Mouse (Mus musculus): ENCODE data around the gene St6galnac3. TPM values are rescaled to one million over a fixed set of nuclear protein-coding genes. Genes with fewer than 3 reads are reported as not detected.

Gene St6galnac3
- polyA plus RNA-seq, 1 experiment: 2.5 TPM

DNA sequence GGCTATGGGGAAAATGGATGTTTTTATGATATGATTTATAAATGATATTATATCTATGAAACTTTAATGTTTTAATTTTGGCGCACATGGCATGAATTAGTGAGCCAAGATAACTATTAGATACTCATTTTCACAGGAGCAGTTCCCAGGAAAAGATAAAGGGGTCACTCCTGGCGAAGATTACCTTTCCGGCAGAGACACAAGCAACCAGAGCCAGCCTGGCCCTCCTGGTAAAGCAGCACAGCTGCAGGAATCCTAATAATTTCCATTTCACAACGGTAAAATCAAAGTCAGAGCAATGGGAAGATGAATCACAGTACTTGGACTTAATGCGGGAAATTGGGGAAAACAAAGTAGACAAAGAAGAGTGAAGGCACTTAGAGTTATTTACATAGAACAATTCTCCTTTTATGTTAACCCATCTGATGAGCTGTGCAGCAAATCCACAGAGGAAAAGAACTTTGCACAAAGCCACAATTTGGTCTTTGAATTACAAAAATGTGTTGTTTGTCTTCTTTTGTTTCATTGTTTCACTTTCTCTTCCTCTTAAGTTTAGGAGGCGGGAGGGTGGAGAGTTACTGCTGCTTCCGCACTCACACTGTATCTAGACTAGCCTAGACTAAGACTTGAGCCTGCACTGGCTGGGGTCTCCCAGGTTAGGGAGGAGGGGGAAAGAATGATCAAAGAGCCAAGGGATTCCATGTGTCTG is 464.6 kb downstream of the St6galnac3 start:
- TF ChIP-seq CTCF (IDR thresholded peaks at IDR 0.05; ENCODE audit: borderline replicate concordance, insufficient read depth, low read length): no peak
- TF ChIP-seq POLR2A (IDR thresholded peaks at IDR 0.05; ENCODE audit: low read depth, low read length): no peak
- no peak overlapping the region for H3K27ac ChIP-seq (ENCODE audit: insufficient read depth, low read length)
- H3K4me1 ChIP-seq (ENCODE audit: control insufficient read depth, insufficient read depth, low read length): no peaks in the 10 kb centered on the region; the same call in 1 of the 2 replicates
- no peak overlapping the region for H3K4me3 ChIP-seq (ENCODE audit: insufficient read depth, low read length)

DNA sequence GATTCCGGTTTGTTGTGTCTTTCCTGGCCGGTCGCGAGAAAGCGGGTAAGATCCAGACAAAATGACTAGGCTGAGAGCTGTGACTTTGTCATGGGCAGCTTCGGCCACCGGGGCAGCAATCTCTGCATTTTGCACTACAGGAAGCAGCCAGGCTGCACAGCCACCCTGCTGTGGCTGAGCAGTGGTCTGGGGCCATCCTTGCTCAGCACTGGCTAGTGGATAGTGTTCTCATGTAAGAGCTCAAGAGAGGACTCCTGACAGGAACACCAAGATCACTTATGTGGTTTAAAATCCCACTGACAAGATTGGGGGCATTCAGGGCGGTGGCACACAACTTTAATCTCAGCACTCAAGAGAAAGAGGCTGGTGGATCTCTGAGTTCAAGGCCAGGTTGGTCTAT is 469.1 kb downstream of the St6galnac3 start:
- Histone ChIP-seq H3K27ac (ENCODE audit: insufficient read depth, low read length) (no peak overlapping the region), H3K4me1 (ENCODE audit: control insufficient read depth, insufficient read depth, low read length) (no peaks in the 10 kb centered on the region), H3K4me3 (ENCODE audit: insufficient read depth, low read length) (no peak overlapping the region)
- TF ChIP-seq CTCF (IDR thresholded peaks at IDR 0.05; ENCODE audit: borderline replicate concordance, insufficient read depth, low read length) (no peak), POLR2A (IDR thresholded peaks at IDR 0.05; ENCODE audit: low read depth, low read length) (no peak)

DNA sequence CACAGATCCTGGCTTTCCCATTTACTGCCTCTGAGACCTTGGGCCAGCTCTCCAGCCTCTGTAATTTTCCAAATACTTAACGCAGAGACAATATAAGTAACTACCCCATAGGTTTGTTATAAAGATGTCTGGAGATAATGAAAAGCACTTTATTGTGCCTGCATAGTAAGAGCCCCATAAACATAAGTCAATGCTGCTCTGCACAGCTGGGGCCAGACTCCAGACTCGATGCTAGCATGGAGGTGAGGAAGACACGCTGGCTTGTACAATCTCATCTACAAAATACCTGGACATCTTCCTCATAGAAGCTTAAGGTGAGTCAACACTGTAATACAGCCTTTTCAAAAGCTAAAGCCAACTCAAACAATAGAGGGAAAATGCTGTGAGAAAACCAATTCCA is 473.3 kb downstream of the St6galnac3 start:
- H3K4me3 ChIP-seq (ENCODE audit: insufficient read depth, low read length): no peak overlapping the region
- H3K4me1 ChIP-seq (ENCODE audit: control insufficient read depth, insufficient read depth, low read length): no peaks in the 10 kb centered on the region
- H3K27ac ChIP-seq (ENCODE audit: insufficient read depth, low read length): no peak overlapping the region
- TF ChIP-seq CTCF (IDR thresholded peaks at IDR 0.05; ENCODE audit: borderline replicate concordance, insufficient read depth, low read length) (no peak), POLR2A (IDR thresholded peaks at IDR 0.05; ENCODE audit: low read depth, low read length) (no peak)

DNA sequence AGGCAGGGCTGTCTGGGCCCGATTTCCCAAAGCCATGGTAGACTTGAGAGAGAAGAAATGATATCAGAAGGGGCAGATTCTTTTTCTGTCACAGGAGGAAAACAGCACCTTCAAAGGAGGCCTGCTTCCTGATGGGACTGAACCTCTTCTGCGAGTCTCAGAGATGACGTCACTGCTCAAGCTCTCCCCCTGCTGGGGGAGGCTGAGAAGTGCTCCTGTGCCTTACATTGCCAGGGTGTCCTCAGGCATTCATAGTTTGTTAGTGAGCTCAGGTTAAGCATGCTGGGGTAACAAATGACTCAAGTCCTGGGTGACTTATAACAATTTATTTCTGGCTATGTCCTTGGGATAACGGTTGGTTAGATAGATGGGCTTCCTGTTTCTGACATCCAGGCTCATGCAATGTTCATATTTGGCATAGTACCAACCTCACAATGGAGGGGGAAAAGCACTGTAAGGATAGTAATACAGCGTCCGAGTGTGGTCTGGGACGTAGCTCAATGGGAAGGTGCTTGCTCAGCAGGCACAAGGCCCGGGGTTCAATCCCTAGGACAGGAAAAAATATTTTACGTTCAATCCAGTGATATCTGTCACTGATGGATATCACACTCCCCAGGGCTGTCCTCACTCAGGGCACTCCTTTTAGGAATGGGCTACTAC is 474.2 kb downstream of the St6galnac3 start:
- H3K27ac ChIP-seq (ENCODE audit: insufficient read depth, low read length): no peak overlapping the region
- no peak overlapping the region for H3K4me3 ChIP-seq (ENCODE audit: insufficient read depth, low read length)
- H3K4me1 ChIP-seq (ENCODE audit: control insufficient read depth, insufficient read depth, low read length): no peaks in the 10 kb centered on the region
- peak; percentile 83 for TF ChIP-seq CTCF (IDR thresholded peaks at IDR 0.05; ENCODE audit: borderline replicate concordance, insufficient read depth, low read length)
- no peak for TF ChIP-seq POLR2A (IDR thresholded peaks at IDR 0.05; ENCODE audit: low read depth, low read length)

DNA sequence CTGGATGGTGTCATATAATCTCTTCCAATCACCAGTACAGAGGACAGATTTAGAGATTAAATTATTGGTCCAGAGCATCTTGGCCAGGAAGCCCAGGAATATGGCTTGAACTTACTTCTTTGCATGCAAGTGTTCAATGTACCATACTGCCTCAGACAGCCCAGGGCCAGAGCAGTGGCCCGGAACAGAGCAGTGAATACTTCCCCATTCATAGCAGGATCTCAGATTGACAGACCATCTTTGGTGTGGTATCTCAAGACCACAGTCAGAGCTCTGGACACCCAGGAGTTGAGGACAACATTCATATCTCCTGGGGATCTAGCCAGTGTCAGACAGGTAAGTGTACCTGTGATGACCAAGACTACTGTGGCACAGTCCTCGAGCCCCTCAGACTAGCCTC is 476.1 kb downstream of the St6galnac3 start:
- no peak overlapping the region for H3K27ac ChIP-seq (ENCODE audit: insufficient read depth, low read length)
- H3K4me1 ChIP-seq (ENCODE audit: control insufficient read depth, insufficient read depth, low read length): no peaks in the 10 kb centered on the region
- no peak overlapping the region for H3K4me3 ChIP-seq (ENCODE audit: insufficient read depth, low read length)
- no peak for TF ChIP-seq POLR2A (IDR thresholded peaks at IDR 0.05; ENCODE audit: low read depth, low read length)
- no peak for TF ChIP-seq CTCF (IDR thresholded peaks at IDR 0.05; ENCODE audit: borderline replicate concordance, insufficient read depth, low read length)

DNA sequence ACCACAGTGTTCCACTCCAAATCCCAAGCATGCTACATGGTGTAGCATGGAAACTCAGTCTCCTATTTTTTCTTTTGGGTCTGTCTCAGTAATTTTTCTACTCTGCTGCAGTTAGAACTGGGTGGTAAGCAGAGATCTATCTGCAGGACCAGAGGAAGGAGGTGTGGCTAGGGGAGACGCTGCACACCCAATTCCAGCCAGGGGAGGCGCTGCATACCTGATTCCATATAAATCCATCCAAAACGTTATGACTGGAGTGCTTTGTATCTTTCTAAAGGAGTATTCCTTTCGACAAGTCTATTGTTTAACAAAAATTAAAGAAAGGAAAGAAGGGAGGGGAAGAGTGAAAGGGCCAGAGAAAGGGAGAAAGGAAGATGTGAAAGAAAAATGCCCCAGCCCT is 476.9 kb downstream of the St6galnac3 start:
- Histone ChIP-seq H3K27ac (ENCODE audit: insufficient read depth, low read length) (no peak overlapping the region), H3K4me3 (ENCODE audit: insufficient read depth, low read length) (no peak overlapping the region), H3K4me1 (ENCODE audit: control insufficient read depth, insufficient read depth, low read length) (no peaks in the 10 kb centered on the region)
- peak; percentile 4; the same call in 1 of the 2 replicates for TF ChIP-seq CTCF (IDR thresholded peaks at IDR 0.05; ENCODE audit: borderline replicate concordance, insufficient read depth, low read length)
- TF ChIP-seq POLR2A (IDR thresholded peaks at IDR 0.05; ENCODE audit: low read depth, low read length): no peak

DNA sequence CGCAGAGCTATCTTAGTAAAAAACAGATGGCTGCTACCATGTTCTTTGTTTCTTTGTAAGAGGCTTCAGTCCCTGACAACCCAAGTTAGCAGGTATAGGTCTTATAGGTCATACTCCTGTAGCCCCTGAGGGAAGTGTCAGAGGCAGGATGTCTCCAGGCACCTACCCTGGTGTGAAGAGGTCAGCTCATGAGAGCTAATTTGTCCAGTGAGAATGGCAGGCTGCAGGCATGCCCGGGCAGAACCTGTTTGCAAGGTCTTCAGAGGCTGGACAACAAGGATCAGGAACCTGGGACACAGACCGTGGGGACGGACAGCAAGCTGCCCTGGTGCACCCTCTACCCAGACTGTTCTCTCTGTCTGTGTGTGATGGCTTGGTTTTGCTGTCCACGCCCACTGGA is 482.4 kb downstream of the St6galnac3 start:
- Histone ChIP-seq H3K27ac (ENCODE audit: insufficient read depth, low read length) (no peak overlapping the region), H3K4me3 (ENCODE audit: insufficient read depth, low read length) (no peak overlapping the region), H3K4me1 (ENCODE audit: control insufficient read depth, insufficient read depth, low read length) (no peaks in the 10 kb centered on the region; the same call in 1 of the 2 replicates)
- no peak for TF ChIP-seq POLR2A (IDR thresholded peaks at IDR 0.05; ENCODE audit: low read depth, low read length)
- TF ChIP-seq CTCF (IDR thresholded peaks at IDR 0.05; ENCODE audit: borderline replicate concordance, insufficient read depth, low read length): no peak

DNA sequence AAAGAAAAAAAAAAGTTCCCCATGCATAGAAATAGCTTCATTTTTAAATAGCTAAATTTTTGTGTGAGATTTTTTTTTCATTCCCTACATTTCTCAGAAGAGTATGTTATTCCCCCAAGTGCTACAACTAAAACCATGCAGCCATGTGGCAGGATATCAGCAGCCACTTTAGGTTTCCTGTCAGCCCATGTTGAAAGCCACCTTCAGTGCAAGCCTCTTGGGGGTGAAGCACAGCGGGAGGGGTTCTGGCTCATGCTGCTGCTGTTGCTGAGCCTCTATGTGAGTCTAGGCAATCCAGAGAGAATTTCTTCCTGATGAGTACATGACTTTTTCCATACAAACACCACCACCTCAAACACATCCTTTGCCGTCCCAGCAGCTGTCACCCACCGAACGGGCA is 483.8 kb downstream of the St6galnac3 start:
- no peak overlapping the region for H3K4me3 ChIP-seq (ENCODE audit: insufficient read depth, low read length)
- no peaks in the 10 kb centered on the region; the same call in 1 of the 2 replicates for H3K4me1 ChIP-seq (ENCODE audit: control insufficient read depth, insufficient read depth, low read length)
- TF ChIP-seq POLR2A (IDR thresholded peaks at IDR 0.05; ENCODE audit: low read depth, low read length): no peak
- no peak overlapping the region for H3K27ac ChIP-seq (ENCODE audit: insufficient read depth, low read length)

DNA sequence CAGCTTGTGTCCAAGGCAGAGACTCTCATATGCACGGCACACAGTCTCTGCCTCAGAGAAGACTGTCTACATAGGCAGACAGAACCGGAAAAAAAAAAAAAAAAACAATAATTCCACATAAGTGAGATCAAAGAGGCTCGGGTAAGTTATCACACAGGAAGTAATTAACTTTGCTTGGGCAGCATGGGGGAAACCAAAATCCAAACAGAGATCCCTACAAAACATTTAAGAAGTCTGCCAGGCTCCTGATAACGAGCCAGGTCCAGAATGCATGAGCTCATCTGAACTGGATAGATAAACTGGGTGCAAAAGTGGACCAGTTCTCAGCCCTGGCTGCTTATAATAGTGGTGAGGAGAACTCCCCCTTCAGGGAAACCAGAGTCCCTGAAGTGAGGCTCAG is 484.6 kb downstream of the St6galnac3 start:
- TF ChIP-seq POLR2A (IDR thresholded peaks at IDR 0.05; ENCODE audit: low read depth, low read length) (no peak), CTCF (IDR thresholded peaks at IDR 0.05; ENCODE audit: borderline replicate concordance, insufficient read depth, low read length) (no peak)
- no peak overlapping the region for H3K27ac ChIP-seq (ENCODE audit: insufficient read depth, low read length)
- H3K4me3 ChIP-seq (ENCODE audit: insufficient read depth, low read length): no peak overlapping the region
- H3K4me1 ChIP-seq (ENCODE audit: control insufficient read depth, insufficient read depth, low read length): no peaks in the 10 kb centered on the region; the same call in 1 of the 2 replicates

DNA sequence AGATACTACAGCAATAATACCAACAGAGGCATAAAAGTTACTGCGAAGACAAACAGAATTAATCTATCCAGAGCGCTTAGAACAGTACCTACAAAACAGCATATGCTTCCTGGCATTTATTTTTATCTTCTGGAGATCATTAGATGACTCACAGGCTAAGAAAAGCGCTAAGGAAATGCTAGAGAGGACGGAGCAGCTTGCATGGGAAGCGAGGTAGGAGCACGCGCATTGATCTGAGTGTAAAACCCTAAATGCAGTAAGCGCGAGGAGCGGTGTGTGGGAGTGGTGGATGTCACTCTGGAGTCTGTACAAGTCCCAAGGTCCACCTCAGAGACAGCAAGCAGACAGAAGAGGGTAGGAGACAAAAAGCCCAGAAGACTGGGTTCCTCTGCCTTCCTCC is 486.6 kb downstream of the St6galnac3 start:
- TF ChIP-seq CTCF (IDR thresholded peaks at IDR 0.05; ENCODE audit: borderline replicate concordance, insufficient read depth, low read length) (no peak), POLR2A (IDR thresholded peaks at IDR 0.05; ENCODE audit: low read depth, low read length) (no peak)
- no peak overlapping the region for H3K27ac ChIP-seq (ENCODE audit: insufficient read depth, low read length)
- H3K4me1 ChIP-seq (ENCODE audit: control insufficient read depth, insufficient read depth, low read length): no peaks in the 10 kb centered on the region; the same call in 1 of the 2 replicates
- H3K4me3 ChIP-seq (ENCODE audit: insufficient read depth, low read length): no peak overlapping the region

All from embryonic fibroblast, embryonic 13.5 days (primary cell).